Mouse (Mus musculus): ENCODE measurements at regions not wholly inside any gene's neighbourhood (a gene's known extent, or its start where the extent isn't known, plus 50 kb on each side); places are given as distances from the start of the nearest gene placed in this dataset.

DNA sequence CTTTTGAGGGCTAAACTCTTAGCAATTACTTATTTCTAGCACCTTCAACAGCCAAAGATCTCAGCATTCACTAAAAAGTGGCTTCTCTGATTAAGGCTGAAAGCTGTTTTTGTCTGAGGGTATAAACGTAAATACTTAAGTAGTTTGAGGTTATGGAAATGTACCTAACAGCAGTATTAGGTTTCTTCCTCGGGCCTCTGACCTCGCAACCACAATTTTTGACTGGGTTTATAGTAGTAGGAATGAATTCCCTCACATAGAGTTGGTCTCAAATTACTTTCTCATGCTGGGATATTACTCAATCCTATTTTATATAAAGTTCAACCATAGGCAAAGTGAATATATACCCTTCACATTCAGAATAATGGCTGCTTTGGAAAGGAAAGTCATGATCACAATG lies 310.5 kb upstream of the Paip1 start:
- Histone ChIP-seq H3K36me3 (ENCODE audit: control insufficient read depth, insufficient read depth, low read length) (no peaks in the 10 kb centered on the region), H3K27ac (ENCODE audit: insufficient read depth, low read depth, low read length) (no peak overlapping the region), H3K27me3 (ENCODE audit: control insufficient read depth, insufficient read depth, low read length) (no peaks in the 10 kb centered on the region), H3K4me3 (ENCODE audit: low read depth, low read length) (no peak overlapping the region), H3K4me1 (ENCODE audit: control insufficient read depth, insufficient read depth, insufficient read length, low read length) (no peaks in the 10 kb centered on the region)
- 74% methylated on average over 3 of the region's 3 CpGs for WGBS
- TF ChIP-seq POLR2A (IDR thresholded peaks at IDR 0.05; ENCODE audit: low read depth, low read length) (no peak), CTCF (IDR thresholded peaks at IDR 0.05; ENCODE audit: extremely low read depth, insufficient read length, insufficient replicate concordance, low read depth, low read length) (no peak)

DNA sequence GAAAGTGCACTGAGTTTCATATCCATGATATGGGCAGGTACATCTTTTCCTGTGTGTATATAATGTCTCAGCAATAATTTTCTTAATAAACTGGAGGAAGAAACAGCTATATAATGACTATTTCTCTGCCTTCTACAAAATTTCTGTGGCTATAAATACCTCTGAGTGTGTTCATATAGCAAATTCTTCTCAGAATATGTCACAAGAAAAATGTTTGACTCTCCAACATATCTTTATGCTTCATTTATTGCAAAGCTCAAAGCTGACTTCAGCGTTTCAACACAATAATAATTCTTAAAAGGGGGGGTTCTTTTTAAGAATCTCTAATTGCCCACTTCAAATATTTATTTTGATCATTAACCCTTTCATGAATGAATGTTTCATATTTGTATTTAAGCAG lies 310.0 kb upstream of the Paip1 start:
- no peaks in the 10 kb centered on the region for H3K27me3 ChIP-seq (ENCODE audit: control insufficient read depth, insufficient read depth, low read length)
- H3K4me1 ChIP-seq (ENCODE audit: control insufficient read depth, insufficient read depth, insufficient read length, low read length): no peaks in the 10 kb centered on the region
- no peak overlapping the region for H3K27ac ChIP-seq (ENCODE audit: insufficient read depth, low read depth, low read length)
- H3K4me3 ChIP-seq (ENCODE audit: low read depth, low read length): no peak overlapping the region
- H3K36me3 ChIP-seq (ENCODE audit: control insufficient read depth, insufficient read depth, low read length): no peaks in the 10 kb centered on the region
- WGBS: 57% methylated on average over 1 of the region's 1 CpGs
- no peak for TF ChIP-seq POLR2A (IDR thresholded peaks at IDR 0.05; ENCODE audit: low read depth, low read length)
- TF ChIP-seq CTCF (IDR thresholded peaks at IDR 0.05; ENCODE audit: extremely low read depth, insufficient read length, insufficient replicate concordance, low read depth, low read length): no peak

DNA sequence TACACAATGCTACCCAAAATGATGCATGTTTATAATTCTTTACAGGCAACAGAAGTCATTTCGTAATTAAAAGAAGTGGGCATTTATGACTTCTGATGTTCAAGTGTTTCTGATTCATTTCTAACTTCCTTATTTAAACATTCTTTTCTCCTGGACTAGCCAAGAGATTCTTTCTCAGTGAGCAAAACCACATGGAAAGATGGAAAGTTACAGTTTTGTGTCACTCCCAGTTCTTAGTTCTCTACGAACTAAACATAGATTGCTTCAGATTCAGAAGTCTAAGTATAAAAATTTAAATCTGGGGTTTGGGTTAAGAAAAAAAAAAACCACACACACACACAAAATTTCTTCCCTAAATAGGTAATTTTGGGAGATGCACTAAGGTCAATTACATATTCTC lies 288.0 kb upstream of the Paip1 start:
- Histone ChIP-seq H3K4me3 (ENCODE audit: low read depth, low read length) (no peak overlapping the region), H3K27me3 (ENCODE audit: control insufficient read depth, insufficient read depth, low read length) (no peaks in the 10 kb centered on the region), H3K27ac (ENCODE audit: insufficient read depth, low read depth, low read length) (no peak overlapping the region), H3K36me3 (ENCODE audit: control insufficient read depth, insufficient read depth, low read length) (no peaks in the 10 kb centered on the region), H3K4me1 (ENCODE audit: control insufficient read depth, insufficient read depth, insufficient read length, low read length) (no peaks in the 10 kb centered on the region)
- TF ChIP-seq CTCF (IDR thresholded peaks at IDR 0.05; ENCODE audit: extremely low read depth, insufficient read length, insufficient replicate concordance, low read depth, low read length) (no peak), POLR2A (IDR thresholded peaks at IDR 0.05; ENCODE audit: low read depth, low read length) (no peak)
- 80% methylated on average over 2 of the region's 2 CpGs for WGBS

DNA sequence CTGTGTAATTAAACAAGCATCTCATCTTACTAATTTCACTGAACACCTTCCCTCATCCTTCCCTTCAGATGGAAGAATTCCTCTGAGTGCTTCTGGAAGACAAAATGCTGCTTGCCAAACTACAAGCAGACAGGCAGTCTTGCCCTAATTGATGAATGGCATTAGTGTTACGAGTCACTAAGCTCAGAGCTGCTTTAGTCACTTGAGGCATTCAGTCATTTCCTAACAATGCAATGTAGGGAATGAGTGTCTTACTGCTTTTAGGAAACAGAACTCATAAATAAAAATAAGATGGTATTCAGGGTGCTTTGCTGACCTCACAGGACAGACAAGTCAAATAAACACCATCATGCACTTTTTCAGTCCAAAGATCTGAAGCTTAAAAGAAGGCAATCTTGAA lies 285.1 kb upstream of the Paip1 start:
- no peaks in the 10 kb centered on the region for H3K36me3 ChIP-seq (ENCODE audit: control insufficient read depth, insufficient read depth, low read length)
- no peak overlapping the region for H3K4me3 ChIP-seq (ENCODE audit: low read depth, low read length)
- no peaks in the 10 kb centered on the region for H3K4me1 ChIP-seq (ENCODE audit: control insufficient read depth, insufficient read depth, insufficient read length, low read length)
- H3K27ac ChIP-seq (ENCODE audit: insufficient read depth, low read depth, low read length): no peak overlapping the region
- H3K27me3 ChIP-seq (ENCODE audit: control insufficient read depth, insufficient read depth, low read length): no peaks in the 10 kb centered on the region
- WGBS: 0% methylated on average over 1 of the region's 1 CpGs
- TF ChIP-seq CTCF (IDR thresholded peaks at IDR 0.05; ENCODE audit: extremely low read depth, insufficient read length, insufficient replicate concordance, low read depth, low read length) (no peak), POLR2A (IDR thresholded peaks at IDR 0.05; ENCODE audit: low read depth, low read length) (no peak)

DNA sequence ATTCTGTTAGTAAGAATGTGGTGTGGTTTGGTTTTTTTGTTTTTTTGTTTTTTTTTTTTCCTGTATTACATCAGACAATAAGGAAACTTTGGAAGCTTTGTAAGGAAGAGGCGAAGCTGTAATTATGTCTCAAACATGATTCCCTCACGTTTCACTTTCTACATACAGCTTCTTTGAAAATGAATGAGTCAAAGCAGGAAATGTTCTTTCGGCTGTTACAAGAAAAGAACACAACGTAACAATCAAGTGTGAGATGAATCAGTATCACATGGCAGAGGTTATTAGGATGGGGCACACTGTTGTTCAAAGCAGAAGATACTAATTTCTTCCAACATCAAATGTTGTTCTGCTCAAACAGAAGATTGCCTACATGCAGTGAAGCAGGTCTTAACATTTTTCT lies 282.7 kb upstream of the Paip1 start:
- 51% methylated on average over 4 of the region's 4 CpGs for WGBS
- no peak overlapping the region for H3K4me3 ChIP-seq (ENCODE audit: low read depth, low read length)

DNA sequence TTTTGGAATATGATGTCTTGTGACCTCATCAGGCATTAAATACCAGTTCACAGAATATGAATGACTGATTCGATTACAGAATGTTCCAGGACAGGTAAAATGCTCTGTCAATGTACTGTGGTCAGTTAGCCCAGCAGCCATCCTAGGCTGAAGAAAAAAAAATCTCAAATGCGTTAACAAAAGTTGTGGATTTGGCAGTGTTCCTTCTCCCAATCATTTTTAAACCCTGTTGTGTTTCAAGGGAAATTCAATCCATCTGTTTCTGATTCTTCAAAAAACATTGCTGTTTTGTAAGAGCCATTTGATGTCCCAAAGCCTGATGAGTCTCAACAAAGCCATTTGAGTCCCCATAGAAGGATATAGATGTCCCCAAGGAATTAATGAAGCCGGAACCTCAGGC lies 280.7 kb upstream of the Paip1 start:
- no peaks in the 10 kb centered on the region for H3K36me3 ChIP-seq (ENCODE audit: control insufficient read depth, insufficient read depth, low read length)
- H3K4me1 ChIP-seq (ENCODE audit: control insufficient read depth, insufficient read depth, insufficient read length, low read length): no peaks in the 10 kb centered on the region
- WGBS: 88% methylated on average over 3 of the region's 3 CpGs
- no peak overlapping the region for H3K4me3 ChIP-seq (ENCODE audit: low read depth, low read length)
- no peaks in the 10 kb centered on the region for H3K27me3 ChIP-seq (ENCODE audit: control insufficient read depth, insufficient read depth, low read length)
- no peak for TF ChIP-seq POLR2A (IDR thresholded peaks at IDR 0.05; ENCODE audit: low read depth, low read length)
- no peak for TF ChIP-seq CTCF (IDR thresholded peaks at IDR 0.05; ENCODE audit: extremely low read depth, insufficient read length, insufficient replicate concordance, low read depth, low read length)
- H3K27ac ChIP-seq (ENCODE audit: insufficient read depth, low read depth, low read length): no peak overlapping the region

More for the DNA sequence above, 282.7 kb upstream of the Paip1 start:
- H3K4me1 ChIP-seq (ENCODE audit: control insufficient read depth, insufficient read depth, insufficient read length, low read length): no peaks in the 10 kb centered on the region
- TF ChIP-seq POLR2A (IDR thresholded peaks at IDR 0.05; ENCODE audit: low read depth, low read length): no peak
- no peak for TF ChIP-seq CTCF (IDR thresholded peaks at IDR 0.05; ENCODE audit: extremely low read depth, insufficient read length, insufficient replicate concordance, low read depth, low read length)
- no peaks in the 10 kb centered on the region for H3K36me3 ChIP-seq (ENCODE audit: control insufficient read depth, insufficient read depth, low read length)
- H3K27ac ChIP-seq (ENCODE audit: insufficient read depth, low read depth, low read length): no peak overlapping the region
- no peaks in the 10 kb centered on the region for H3K27me3 ChIP-seq (ENCODE audit: control insufficient read depth, insufficient read depth, low read length)

DNA sequence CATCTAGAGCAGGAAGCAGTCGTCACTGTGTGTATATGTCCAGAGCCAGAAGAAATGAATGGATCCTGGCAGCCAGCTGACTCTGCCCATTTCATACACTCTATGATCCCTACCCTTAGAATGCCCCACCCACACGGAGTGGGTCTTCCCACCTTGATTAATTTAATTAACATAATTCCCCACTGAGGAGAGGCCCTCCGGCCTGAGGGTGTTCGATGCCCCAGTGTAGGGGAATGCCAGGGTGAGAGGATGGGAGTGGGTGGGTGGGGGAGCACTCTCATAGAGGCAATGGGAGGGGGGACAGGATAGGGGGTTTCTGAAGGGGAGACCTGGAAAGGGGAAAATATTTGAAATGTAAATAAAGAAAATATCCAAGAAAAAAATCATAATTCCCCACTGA lies 279.3 kb upstream of the Paip1 start:
- Histone ChIP-seq H3K27me3 (ENCODE audit: control insufficient read depth, insufficient read depth, low read length) (no peaks in the 10 kb centered on the region), H3K4me3 (ENCODE audit: low read depth, low read length) (no peak overlapping the region), H3K36me3 (ENCODE audit: control insufficient read depth, insufficient read depth, low read length) (no peaks in the 10 kb centered on the region), H3K27ac (ENCODE audit: insufficient read depth, low read depth, low read length) (no peak overlapping the region), H3K4me1 (ENCODE audit: control insufficient read depth, insufficient read depth, insufficient read length, low read length) (no peaks in the 10 kb centered on the region)
- TF ChIP-seq CTCF (IDR thresholded peaks at IDR 0.05; ENCODE audit: extremely low read depth, insufficient read length, insufficient replicate concordance, low read depth, low read length) (no peak), POLR2A (IDR thresholded peaks at IDR 0.05; ENCODE audit: low read depth, low read length) (no peak)
- WGBS: 84% methylated on average over 4 of the region's 4 CpGs

Data from small intestine, adult 2 months (tissue).